19 mouse cellular contexts compared by ENCODE assay signal in genomic region chr4:140528443-140528842, GRCm38 (mm10).
"Had no signal": no experiment of that assay in that cellular context is flagged by ENCODE, and none has a peak within 500 bp of the region (broad histone marks: within the 10 kb centered on the region; RNA-seq: fewer than 3 reads in every experiment).

No protein-coding gene starts in this region.

- H3K9ac ChIP-seq: lung, embryonic 14.5 days; midbrain, embryonic 12.5 days; neural tube, embryonic 12.5 days; neural tube, embryonic 15.5 days had no signal

- H3K27me3 ChIP-seq: midbrain, embryonic 12.5 days; neural tube, embryonic 12.5 days; neural tube, embryonic 15.5 days had no signal

- H3K36me3 ChIP-seq: neural tube, embryonic 15.5 days had no signal

- H3K4me3 ChIP-seq: midbrain, embryonic 10.5 days; midbrain, embryonic 12.5 days; myocyte; neural tube, embryonic 12.5 days; neural tube, embryonic 15.5 days had no signal

- H3K9me3 ChIP-seq: midbrain, embryonic 10.5 days; midbrain, embryonic 12.5 days; neural tube, embryonic 12.5 days; neural tube, embryonic 15.5 days had no signal

- H3K27ac ChIP-seq: midbrain, embryonic 10.5 days; neural tube, embryonic 12.5 days; neural tube, embryonic 15.5 days had no signal

- ATAC-seq: midbrain, embryonic 16.5 days had no signal

- H3K4me2 ChIP-seq: lung, embryonic 14.5 days; midbrain, embryonic 12.5 days; neural tube, embryonic 12.5 days; neural tube, embryonic 15.5 days had no signal

- DNase-seq: lung, adult 18-20 months; lung, embryonic 14.5 days; lung, postnatal 10 days; lung, postnatal 4 days; midbrain, embryonic 14.5 days; retina, postnatal 1 day; right cerebral cortex, adult 18-20 months; right cerebral cortex, postnatal 25 days; right cerebral cortex, postnatal 4 days; spleen, adult 18-20 months; thymus, adult 18-20 months; thymus, postnatal 14 days; thymus, postnatal 36 days had no signal
